ENCODE assay signal across 1 mouse cellular context in the genomic region with DNA sequence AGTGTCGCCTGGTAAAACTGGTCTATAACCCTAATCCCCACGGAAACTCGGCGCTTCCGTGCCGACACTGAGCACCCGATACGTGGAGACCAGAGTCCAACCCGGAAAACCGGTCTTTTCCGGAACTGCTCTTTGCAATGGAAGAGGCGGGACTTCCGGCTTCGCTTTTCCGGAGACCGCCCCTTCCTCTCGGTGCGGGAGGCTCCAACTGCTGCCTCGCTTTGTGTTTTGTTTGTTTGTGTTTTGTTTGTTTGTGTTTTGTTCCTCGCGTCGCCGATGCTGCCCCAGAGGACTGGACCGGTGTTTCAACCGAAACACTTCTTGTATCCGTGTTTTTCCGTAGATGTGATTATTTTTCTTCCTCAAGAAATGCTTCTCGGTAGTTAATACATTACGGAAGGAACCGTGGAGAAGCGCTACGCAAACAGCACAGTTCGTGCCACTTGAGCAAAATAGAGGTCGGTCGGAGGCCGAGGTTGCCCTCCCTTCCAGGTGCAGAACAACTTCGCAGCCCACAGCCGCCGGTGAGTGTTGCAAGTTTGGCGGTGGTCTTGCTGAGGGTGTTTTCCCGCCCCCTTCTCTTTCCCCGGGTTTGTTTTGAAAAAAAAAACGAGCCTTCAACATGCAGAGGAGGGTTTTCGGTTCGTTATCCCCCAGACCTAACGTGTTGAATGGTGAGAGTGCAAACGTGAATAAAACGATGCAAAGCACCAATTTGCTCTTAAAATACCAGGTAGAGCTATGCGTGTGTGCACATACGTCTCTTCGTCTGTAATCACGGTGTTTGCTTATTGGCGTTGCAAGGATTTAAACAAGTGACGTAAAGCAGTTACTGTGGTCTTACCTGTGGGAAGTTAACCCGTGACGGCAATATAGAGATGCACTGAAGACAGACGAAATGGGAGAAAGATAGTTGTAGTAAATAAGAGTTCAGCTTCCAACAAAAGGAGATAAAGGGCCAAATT.
TF ChIP-seq lines count a peak whose summit lies in the region.

Gene 4833420G17Rik (plus strand): TSS at position 173 of the 965 bp plus-strand sequence.

TF ChIP-seq in C2C12, 6 proteins besides CTCF, POLR2A, EP300 and RAD21 (continued from another document):
- TF ChIP-seq MYOG (IDR thresholded peaks at IDR 0.05; ENCODE audit: control insufficient read depth, extremely low read depth, insufficient read length), result no peak
- no peak for TF ChIP-seq USF1 (IDR thresholded peaks at IDR 0.05; ENCODE audit: low read depth)
